Mouse (Mus musculus): ENCODE results near the gene Ear14.
"Not testable (repeated sequence)": the region's sequence is repeated elsewhere in the genome, so short reads cannot be mapped to it uniquely, and the experiment has no call there.

DNA sequence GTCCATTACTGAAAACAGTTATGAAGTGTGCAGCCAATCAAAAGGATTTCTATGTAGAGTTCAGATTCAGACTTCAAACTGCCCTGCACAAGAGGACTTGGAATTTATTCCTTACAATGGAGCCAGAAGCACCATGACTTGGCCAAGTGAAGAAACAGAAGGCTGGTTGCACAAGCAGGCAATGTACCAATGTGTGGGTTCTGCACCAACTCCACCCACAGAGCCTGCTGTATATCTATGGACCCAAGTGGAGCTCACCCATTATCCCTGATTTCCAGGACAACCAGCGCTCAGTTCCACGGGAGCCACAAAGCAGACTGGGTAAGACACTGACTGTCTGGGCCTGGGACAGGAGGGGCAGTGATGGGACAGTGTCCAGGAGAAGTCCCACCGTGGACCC, 41.2 kb upstream of the Ear14 start, which contains the start of gene Rnase2b:
- TF ChIP-seq CTCF (conservative IDR thresholded peaks at IDR 0.05; ENCODE audit: insufficient read depth, insufficient read length, low read depth, low read length); POLR2A (IDR thresholded peaks at IDR 0.05; ENCODE audit: low read depth, low read length): not testable (repeated sequence)

All from kidney, adult 2 months (tissue).